ENCODE assay signal across 8 mouse cellular contexts in genomic region chr7:101970429-101970775, GRCm38 (mm10). TPM values are rescaled to one million over a fixed set of nuclear protein-coding genes. Genes with fewer than 3 reads are reported as not detected.
DNase-seq lines count a peak whose midpoint lies in the region; ATAC-seq and TF ChIP-seq lines count a peak whose summit lies in the region.

No protein-coding gene starts in this region.

- H3K9ac ChIP-seq in heart, embryonic 13.5 days, result peak overlapping the region; percentile 94
- H3K9ac ChIP-seq in kidney, postnatal 0 days (ENCODE audit: low read depth, low read length), result peak overlapping the region; percentile 89
- peak overlapping the region; percentile 92 for H3K9ac ChIP-seq in liver, adult 2 months (ENCODE audit: low read depth, low read length)

- no peak for TF ChIP-seq POLR2A in liver, adult 2 months (IDR thresholded peaks at IDR 0.05; ENCODE audit: extremely low read depth, insufficient read depth, low read length)

- H3K4me2 ChIP-seq in heart, embryonic 13.5 days, result peak overlapping the region; percentile 91
- peak overlapping the region; percentile 86 for H3K4me2 ChIP-seq in kidney, postnatal 0 days (ENCODE audit: low read length)

- 2% methylated on average over 10 of the region's 17 CpGs for WGBS in heart, embryonic 13.5 days
- WGBS in kidney, postnatal 0 days, result 2% methylated on average over 14 of the region's 17 CpGs
- WGBS in liver, adult 2 months, result under 1% methylated on average over 17 of the region's 17 CpGs

- no peaks in the 10 kb centered on the region for H3K9me3 ChIP-seq in heart, embryonic 13.5 days
- H3K9me3 ChIP-seq in kidney, postnatal 0 days (replicated peaks; ENCODE audit: low read length), result no peaks in the 10 kb centered on the region

- no peaks in the 10 kb centered on the region for H3K36me3 ChIP-seq in heart, embryonic 13.5 days
- H3K36me3 ChIP-seq in kidney, postnatal 0 days (ENCODE audit: insufficient read depth, low read length), result no peaks in the 10 kb centered on the region
- no peaks in the 10 kb centered on the region for H3K36me3 ChIP-seq in liver, adult 2 months (ENCODE audit: control insufficient read depth, insufficient read depth, low read length)

- TF ChIP-seq CTCF in kidney, postnatal 0 days (IDR thresholded peaks at IDR 0.05; ENCODE audit: low read depth), result no peak
- no peak for TF ChIP-seq CTCF in liver, adult 2 months (IDR thresholded peaks at IDR 0.05; ENCODE audit: low read depth, low read length)

- H3K4me3 ChIP-seq in heart, embryonic 13.5 days, result peak overlapping the region; percentile 75
- H3K4me3 ChIP-seq in kidney, postnatal 0 days (replicated peaks; ENCODE audit: low read depth, low read length), result peak overlapping the region; percentile 84
- H3K4me3 ChIP-seq in liver, adult 2 months (ENCODE audit: insufficient read depth, low read depth, low read length), result peak overlapping the region; percentile 90

- H3K27me3 ChIP-seq in heart, embryonic 13.5 days (replicated peaks), result no peaks in the 10 kb centered on the region
- no peaks in the 10 kb centered on the region for H3K27me3 ChIP-seq in kidney, postnatal 0 days (ENCODE audit: insufficient read depth, low read length)
- H3K27me3 ChIP-seq in liver, adult 2 months (ENCODE audit: control insufficient read depth, insufficient read depth, low read length), result no peaks in the 10 kb centered on the region

- peak; percentile 58; the same call in 1 of the 2 replicates for ATAC-seq in heart, embryonic 13.5 days (ENCODE audit: extremely low read depth, insufficient number of reproducible peaks, low FRiP score, low TSS enrichment)
- no peak; the same call in none of the 2 replicates for ATAC-seq in kidney, postnatal 0 days (replicated peaks; ENCODE audit: low FRiP score, low read depth)

- peaks cover 28% of the 10 kb centered on the region; the same call in 1 of the 2 replicates for H3K79me2 ChIP-seq in liver, adult 2 months (ENCODE audit: control insufficient read depth, insufficient read depth, low read length)

- H3K27ac ChIP-seq in heart, embryonic 13.5 days (replicated peaks), result peak overlapping the region; percentile 100
- H3K27ac ChIP-seq in kidney, postnatal 0 days, result peak overlapping the region; percentile 100
- H3K27ac ChIP-seq in liver, adult 2 months (replicated peaks; ENCODE audit: insufficient read depth, low read depth, low read length), result peak overlapping the region; percentile 97

- H3K4me1 ChIP-seq in heart, embryonic 13.5 days, result peaks cover 83% of the 10 kb centered on the region
- peaks cover 28% of the 10 kb centered on the region for H3K4me1 ChIP-seq in kidney, postnatal 0 days (replicated peaks; ENCODE audit: insufficient read depth, low read length)
- H3K4me1 ChIP-seq in liver, adult 2 months (ENCODE audit: control insufficient read depth, insufficient read depth, low read length), result peaks cover 22% of the 10 kb centered on the region

- peak; percentile 86 for DNase-seq in A20 (ENCODE audit: low read depth, low spot score)
- DNase-seq in adrenal gland, adult 8-10 months, result peak; percentile 89
- peak; percentile 80 for DNase-seq in fibroblast of lung, adult 2 months (ENCODE audit: low read depth)
- DNase-seq in kidney, postnatal 0 days (ENCODE audit: low spot score), result peak; percentile 93
- DNase-seq in liver, adult 2 months (ENCODE audit: extremely low read depth, low read depth, low spot score), result peak; percentile 88
- DNase-seq in monocyte, adult 2 months (ENCODE audit: low read depth in 1 of 2, low spot score in 2 of 2), result peak; percentile 46 to 63
- peak; percentile 81 to 89 for DNase-seq in spleen, postnatal 4 days (ENCODE audit: low spot score in 2 of 2)

RNA-seq across cellular contexts. Expression of gene Numa1, which starts 36.5 kb away (rescaled TPM):
- 100 to 1,000 TPM; 191 to 248 (median 221) TPM for total RNA-seq in adrenal gland, adult 8-10 months (2022)
- polyA plus RNA-seq in heart, embryonic 13.5 days (2015; fragmentation: Nextera tagmentation; extraction: Ambion mirVana), result 39.7 and 41.7 TPM in 2 replicates
- polyA plus RNA-seq in kidney, postnatal 0 days (2015; fragmentation: Nextera tagmentation; extraction: Ambion mirVana), result 41.7 and 45.9 TPM in 2 replicates
- 31.8 and 34.8 TPM in 2 replicates for total RNA-seq in liver, adult 2 months (2014; rRNA removed)
- 22.2 and 26.7 TPM in 2 replicates for polyA plus RNA-seq in liver, adult 2 months (2012; rRNA removed)

RNA-seq across cellular contexts. Expression of gene Lrrc51, which starts 36.7 kb away (rescaled TPM):
- 10 to 100 TPM; 11.3 to 19.1 (median 16.7) TPM for total RNA-seq in adrenal gland, adult 8-10 months (2022)
- polyA plus RNA-seq in heart, embryonic 13.5 days (2015; fragmentation: Nextera tagmentation; extraction: Ambion mirVana), result 4.1 and 5.1 TPM in 2 replicates
- 9.6 and 11.4 TPM in 2 replicates for polyA plus RNA-seq in kidney, postnatal 0 days (2015; fragmentation: Nextera tagmentation; extraction: Ambion mirVana)
- 3.1 and 3.3 TPM in 2 replicates for total RNA-seq in liver, adult 2 months (2014; rRNA removed)
- 5.2 and 5.3 TPM in 2 replicates for polyA plus RNA-seq in liver, adult 2 months (2012; rRNA removed)

RNA-seq across cellular contexts. Expression of gene Il18bp, which starts 48.1 kb away (rescaled TPM):
- total RNA-seq in adrenal gland, adult 8-10 months (2022), result 10 to 100 TPM in 2 of 4 experiments, 1 to 10 TPM in 2; 8.1 to 12.5 (median 10.1) TPM
- polyA plus RNA-seq in heart, embryonic 13.5 days (2015; fragmentation: Nextera tagmentation; extraction: Ambion mirVana), result 1.5 and 1.9 TPM in 2 replicates
- 2.0 and 2.1 TPM in 2 replicates for polyA plus RNA-seq in kidney, postnatal 0 days (2015; fragmentation: Nextera tagmentation; extraction: Ambion mirVana)
- 15.7 TPM in 2 replicates for total RNA-seq in liver, adult 2 months (2014; rRNA removed)
- polyA plus RNA-seq in liver, adult 2 months (2012; rRNA removed), result 14.2 and 26.4 TPM in 2 replicates
